Mouse (Mus musculus): ENCODE results near the gene Polr2a.
A peak's percentile ranks its signal among the peaks of the same experiment; 100 is the strongest.

DNA sequence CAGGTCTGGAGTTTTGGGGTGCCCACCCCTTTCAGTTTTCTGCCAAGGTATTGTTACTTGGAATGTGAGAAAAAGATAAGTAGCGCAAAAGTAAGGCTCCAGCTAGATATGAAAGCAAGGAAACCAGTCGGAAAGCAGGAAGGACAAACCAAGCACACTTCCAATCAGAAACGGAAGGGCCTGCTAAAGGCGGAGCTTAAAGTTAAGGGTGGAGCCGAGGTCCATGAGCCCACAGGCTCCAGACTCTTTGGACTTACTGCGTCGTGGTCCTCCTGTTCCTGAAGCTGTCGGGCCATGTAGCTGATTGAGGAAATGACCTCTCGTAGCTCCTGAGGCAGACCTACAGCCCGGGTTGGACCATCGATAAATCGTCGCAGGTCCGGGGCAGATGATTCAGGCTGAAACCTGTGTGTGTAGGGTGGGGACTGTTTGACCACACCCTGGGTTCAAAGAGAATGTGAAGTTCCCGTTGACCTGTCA lies 26.4 kb upstream of the Polr2a start:
- TF ChIP-seq CTCF (IDR thresholded peaks at IDR 0.05; ENCODE audit: low read depth) (no peak), EP300 (IDR thresholded peaks at IDR 0.05; ENCODE audit: low read depth) (peak; percentile 64; the same call in 1 of the 2 replicates)

Measured in liver, postnatal 0 days (tissue).